Mouse (Mus musculus) heart, embryonic 12.5 days (tissue): ENCODE results near the gene Cutc. TPM values are rescaled to one million over a fixed set of nuclear protein-coding genes. Genes with fewer than 3 reads are reported as not detected.

ENCODE experiments used
- ATAC-seq: fragments of 200-750 bp; cut with Nextera tagmentation; 2 replicates; pipeline ENCODE4 v1.8.0; 2017; ENCODE audit warnings: moderate TSS enrichment, moderate library complexity; ENCODE audit not compliant: insufficient number of reproducible peaks, low FRiP score
- H3K27ac ChIP-seq: fragments of 300-500 bp; sonication (generic); 2 replicates; pipeline ENCODE4 v1.5.1; 2016; ENCODE audit warnings: mild to moderate bottlenecking, moderate library complexity; ENCODE audit not compliant: poor library complexity, severe bottlenecking
- H3K27me3 ChIP-seq: fragments of 300-500 bp; sonication (generic); replicated peaks from 2 replicates; pipeline ENCODE4 v1.6.1; 2016; ENCODE audit warnings: mild to moderate bottlenecking, moderate library complexity
- H3K36me3 ChIP-seq: fragments of 300-500 bp; sonication (generic); 2 replicates; pipeline ENCODE4 v1.6.1; 2016; ENCODE audit warnings: mild to moderate bottlenecking, moderate library complexity
- H3K4me1 ChIP-seq: fragments of 300-500 bp; sonication (generic); replicated peaks from 2 replicates; pipeline ENCODE4 v1.6.1; 2016; ENCODE audit warnings: mild to moderate bottlenecking
- H3K4me2 ChIP-seq: fragments of 300-500 bp; sonication (generic); 2 replicates; pipeline ENCODE4 v1.6.1; 2016; ENCODE audit warnings: mild to moderate bottlenecking, moderate library complexity
- H3K4me3 ChIP-seq: fragments of 300-500 bp; sonication (generic); 2 replicates; pipeline ENCODE4 v1.5.1; 2016; ENCODE audit warnings: mild to moderate bottlenecking
- H3K9ac ChIP-seq: fragments of 300-500 bp; sonication (generic); 2 replicates; pipeline ENCODE4 v1.6.1; 2016; ENCODE audit warnings: mild to moderate bottlenecking, moderate library complexity
- H3K9me3 ChIP-seq: fragments of 300-500 bp; sonication (generic); replicated peaks from 2 replicates; pipeline ENCODE4 v1.6.1; 2016; ENCODE audit warnings: mild to moderate bottlenecking, moderate library complexity
- WGBS: fragments of 180-500 bp; shearing (Covaris S2); methylation state at CpG from one replicate; pipeline ENCODE4 v1.1.7; 2016; 5-methylcytosine and 5-hydroxymethylcytosine counted together
- polyA plus RNA-seq: library from polyadenylated mRNA; unstranded; fragments of >200 nt; fragmentation: Nextera tagmentation; extraction: Ambion mirVana; gene quantifications from 2 replicates; pipeline ENCODE4 v1.2.1, GENCODE M21; 2016

The Cutc gene
- polyA plus RNA-seq, 1 experiment from 2014 or later, result 8.3 TPM

GRCm38 (mm10) chr19:43724194-43724593 is 28.6 kb upstream of the Cutc start:
- Histone ChIP-seq H3K9me3 (no peaks in the 10 kb centered on the region), H3K4me3 (no peak overlapping the region), H3K4me1 (0 out of 2 replicates have a peak, but pooled peaks cover 4% of the 10 kb centered on the region), H3K27ac (no peak overlapping the region), H3K9ac (no peak overlapping the region), H3K27me3 (peaks cover 59% of the 10 kb centered on the region), H3K4me2 (no peak overlapping the region), H3K36me3 (peaks cover 79% of the 10 kb centered on the region)
- 91% methylated on average over 20 of the region's 20 CpGs for WGBS
- no peak for ATAC-seq

DNA sequence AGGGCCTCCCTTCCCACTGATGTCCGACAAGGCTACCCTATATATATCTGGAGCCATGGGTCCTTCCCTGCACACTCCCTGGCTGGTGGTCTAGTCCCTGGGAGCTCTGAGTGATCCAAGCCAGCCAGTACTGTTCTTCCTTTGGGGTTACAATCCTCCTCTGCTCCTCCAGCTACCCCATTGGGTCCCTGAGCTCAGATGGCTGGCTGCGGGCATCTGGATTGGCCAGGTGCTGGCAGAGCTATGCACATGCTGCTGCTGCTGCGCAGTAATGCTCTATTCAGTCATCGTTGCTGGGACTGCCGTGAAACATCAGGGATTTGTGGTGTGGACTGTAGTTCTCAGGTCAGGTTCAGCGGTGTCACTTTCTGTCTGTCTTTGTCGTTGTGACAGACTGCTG is 28.0 kb upstream of the Cutc start:
- H3K27me3 ChIP-seq, result peaks cover 53% of the 10 kb centered on the region
- H3K9ac ChIP-seq, result no peak overlapping the region
- ATAC-seq, result no peak
- peaks cover 75% of the 10 kb centered on the region for H3K36me3 ChIP-seq
- no peak overlapping the region for H3K27ac ChIP-seq
- 79% methylated on average over 7 of the region's 7 CpGs for WGBS
- H3K4me2 ChIP-seq, result no peak overlapping the region
- H3K9me3 ChIP-seq, result no peaks in the 10 kb centered on the region
- no peak overlapping the region for H3K4me3 ChIP-seq
- H3K4me1 ChIP-seq, result 0 out of 2 replicates have a peak, but pooled peaks cover 9% of the 10 kb centered on the region

DNA sequence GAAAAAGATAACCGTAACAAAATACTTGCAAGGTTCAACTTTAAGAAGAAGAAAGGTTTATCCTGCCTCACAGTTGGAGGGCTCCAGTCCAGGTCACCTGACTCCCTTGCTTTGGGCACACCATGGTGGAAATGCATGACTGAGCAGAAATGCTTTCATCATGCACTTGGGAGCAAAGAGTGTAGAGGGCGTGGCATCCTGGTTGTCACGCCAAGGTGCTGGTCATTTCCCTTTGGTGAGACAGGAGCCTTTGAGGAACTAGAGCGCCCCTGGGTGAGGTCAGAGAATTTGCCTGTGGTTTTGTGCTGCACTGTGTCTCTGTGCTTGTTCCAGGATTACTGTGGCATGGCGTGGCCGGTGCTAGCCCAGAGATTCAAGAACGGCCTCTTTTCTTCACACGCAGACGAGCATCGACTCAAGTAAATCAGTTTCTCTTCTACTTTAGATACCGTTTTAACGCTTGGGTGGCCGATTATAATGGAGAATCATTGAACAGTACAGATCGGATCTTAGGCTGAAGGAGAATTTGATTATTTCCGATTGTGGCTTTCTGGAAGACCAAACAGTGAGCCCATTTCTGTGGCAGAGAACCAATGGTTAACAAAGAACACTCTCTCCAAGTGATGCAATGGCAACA is 26.2 kb upstream of the Cutc start:
- ATAC-seq, result no peak
- Histone ChIP-seq H3K27me3 (peaks cover 39% of the 10 kb centered on the region), H3K27ac (no peak overlapping the region), H3K9ac (no peak overlapping the region), H3K4me2 (no peak overlapping the region), H3K4me1 (0 out of 2 replicates have a peak, but pooled peaks cover 13% of the 10 kb centered on the region), H3K36me3 (peaks cover 61% of the 10 kb centered on the region), H3K4me3 (no peak overlapping the region), H3K9me3 (no peaks in the 10 kb centered on the region)
- 92% methylated on average over 15 of the region's 15 CpGs for WGBS

- Histone ChIP-seq H3K9ac (0 out of 2 replicates have a peak overlapping the region, but pooled peaks have one; percentile 22), H3K4me3 (peak overlapping the region; percentile 33), H3K36me3 (peaks cover 47% of the 10 kb centered on the region), H3K4me1 (0 out of 2 replicates have a peak, but pooled peaks cover 10% of the 10 kb centered on the region), H3K9me3 (no peaks in the 10 kb centered on the region), H3K27ac (no peak overlapping the region; the same call in 1 of the 2 replicates), H3K4me2 (peak overlapping the region; percentile 67), H3K27me3 (peaks cover 19% of the 10 kb centered on the region)
- WGBS, result 29% methylated on average over 22 of the region's 22 CpGs
- peak; percentile 36; the same call in 1 of the 2 replicates for ATAC-seq
Measured at GRCm38 (mm10) chr19:43729296-43730036, 23.3 kb upstream of the Cutc start.

DNA sequence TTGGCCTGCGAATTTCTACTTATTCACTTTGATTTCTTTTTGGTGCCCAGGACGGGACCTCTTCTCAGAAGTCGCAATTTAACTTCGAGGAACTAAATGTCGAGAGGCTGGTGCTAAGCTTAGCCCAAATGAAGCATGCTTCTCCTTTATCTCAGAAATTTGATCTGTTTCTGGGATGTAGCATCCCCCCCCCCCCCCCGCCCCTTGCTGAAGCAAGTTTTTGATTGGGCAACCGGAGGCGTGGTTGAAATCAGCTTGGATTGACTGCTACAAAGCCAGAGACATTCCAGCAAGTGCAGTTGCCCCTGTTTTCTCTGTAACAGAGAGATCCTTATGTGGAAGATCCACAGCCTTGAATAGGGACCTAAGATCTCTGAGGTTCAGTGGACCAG is 22.8 kb upstream of the Cutc start:
- ATAC-seq, result no peak
- 0 out of 2 replicates have a peak, but pooled peaks cover 10% of the 10 kb centered on the region for H3K4me1 ChIP-seq
- H3K9ac ChIP-seq, result 0 out of 2 replicates have a peak overlapping the region, but pooled peaks have one; percentile 22
- peak overlapping the region; percentile 33 for H3K4me3 ChIP-seq
- H3K9me3 ChIP-seq, result no peaks in the 10 kb centered on the region
- whole genome bisulfite sequencing, result 29% methylated on average over 8 of the region's 8 CpGs
- peaks cover 14% of the 10 kb centered on the region for H3K27me3 ChIP-seq
- peak overlapping the region; percentile 67 for H3K4me2 ChIP-seq
- peaks cover 47% of the 10 kb centered on the region for H3K36me3 ChIP-seq
- H3K27ac ChIP-seq, result no peak overlapping the region

DNA sequence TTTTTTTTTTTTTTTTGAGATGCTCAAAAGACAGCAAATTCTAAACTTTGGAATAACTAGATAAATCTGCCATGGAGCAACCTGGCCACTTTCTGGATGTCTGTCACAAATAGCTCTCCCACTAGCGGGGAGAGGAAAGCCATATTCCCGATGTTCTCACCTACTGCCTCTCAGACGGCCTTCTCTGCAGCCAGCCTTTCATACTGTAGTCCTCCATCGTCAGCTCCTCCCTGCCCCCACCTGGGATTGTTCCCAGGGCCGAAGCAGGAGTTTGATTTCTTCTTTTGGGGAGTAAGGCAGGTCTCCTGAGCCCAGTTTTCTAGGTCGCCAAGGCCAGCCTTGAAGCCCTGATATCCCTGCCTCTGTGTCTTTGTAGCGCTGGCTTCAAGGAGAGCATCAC is 21.6 kb upstream of the Cutc start:
- peaks cover 45% of the 10 kb centered on the region for H3K36me3 ChIP-seq
- ATAC-seq, result no peak

DNA sequence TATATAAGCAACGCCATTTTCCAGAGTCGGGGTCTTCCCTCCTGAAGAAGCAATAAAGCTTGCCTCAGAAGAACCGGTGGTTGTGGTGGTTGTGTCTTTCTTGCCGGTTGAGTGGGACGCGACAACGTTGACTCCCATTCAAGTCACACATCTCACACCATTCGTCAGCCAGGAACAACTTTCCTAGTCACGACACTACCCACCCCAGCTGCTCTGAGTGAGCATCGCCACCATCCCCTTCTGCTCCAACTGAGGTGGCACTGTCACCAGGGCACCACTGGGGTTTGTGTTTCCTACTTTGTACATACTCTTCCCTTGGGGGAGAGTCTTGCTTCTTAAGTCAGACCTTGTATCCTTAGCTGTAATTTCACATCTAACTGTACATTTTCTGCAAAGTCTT is 14.4 kb upstream of the Cutc start:
- H3K4me3 ChIP-seq, result no peak overlapping the region
- no peaks in the 10 kb centered on the region for H3K9me3 ChIP-seq
- ATAC-seq, result no peak
- no peak overlapping the region for H3K27ac ChIP-seq
- no peak overlapping the region for H3K4me2 ChIP-seq
- 93% methylated on average over 10 of the region's 10 CpGs for WGBS
- no peaks in the 10 kb centered on the region for H3K4me1 ChIP-seq
- H3K36me3 ChIP-seq, result peaks cover 80% of the 10 kb centered on the region
- H3K27me3 ChIP-seq, result no peaks in the 10 kb centered on the region
- H3K9ac ChIP-seq, result no peak overlapping the region

More for the DNA sequence above, 21.6 kb upstream of the Cutc start:
- no peak overlapping the region for H3K4me3 ChIP-seq
- 0 out of 2 replicates have a peak, but pooled peaks cover 10% of the 10 kb centered on the region for H3K4me1 ChIP-seq
- no peak overlapping the region for H3K4me2 ChIP-seq
- 57% methylated on average over 7 of the region's 7 CpGs for WGBS
- H3K9me3 ChIP-seq, result no peaks in the 10 kb centered on the region
- no peak overlapping the region for H3K27ac ChIP-seq
- no peak overlapping the region for H3K9ac ChIP-seq
- peaks cover 10% of the 10 kb centered on the region for H3K27me3 ChIP-seq

DNA sequence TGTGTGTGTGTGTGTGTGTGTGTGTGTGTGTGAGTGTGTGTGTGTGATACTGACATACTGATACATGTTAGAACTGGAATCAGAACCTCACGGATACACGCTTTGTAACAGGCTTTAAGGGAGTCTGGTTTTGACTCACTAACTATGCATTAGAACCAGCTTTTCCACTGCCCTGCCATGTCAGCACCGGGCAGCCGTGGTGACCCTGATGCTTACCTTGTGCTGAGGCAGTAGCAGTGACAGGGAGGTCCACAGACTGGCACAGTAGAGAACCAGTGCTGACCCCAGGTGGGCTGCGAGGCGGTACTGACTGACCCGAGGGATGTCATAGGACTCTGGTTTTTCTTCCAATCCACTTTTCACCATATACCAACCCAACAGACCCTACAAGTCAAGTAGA is 9.4 kb upstream of the Cutc start:
- Histone ChIP-seq H3K36me3 (peaks cover 80% of the 10 kb centered on the region), H3K9ac (no peak overlapping the region), H3K4me2 (no peak overlapping the region), H3K9me3 (no peaks in the 10 kb centered on the region), H3K27ac (no peak overlapping the region), H3K27me3 (no peaks in the 10 kb centered on the region), H3K4me1 (peaks cover 3% of the 10 kb centered on the region; the same call in 1 of the 2 replicates), H3K4me3 (no peak overlapping the region)
- WGBS, result 90% methylated on average over 7 of the region's 7 CpGs
- no peak for ATAC-seq

DNA sequence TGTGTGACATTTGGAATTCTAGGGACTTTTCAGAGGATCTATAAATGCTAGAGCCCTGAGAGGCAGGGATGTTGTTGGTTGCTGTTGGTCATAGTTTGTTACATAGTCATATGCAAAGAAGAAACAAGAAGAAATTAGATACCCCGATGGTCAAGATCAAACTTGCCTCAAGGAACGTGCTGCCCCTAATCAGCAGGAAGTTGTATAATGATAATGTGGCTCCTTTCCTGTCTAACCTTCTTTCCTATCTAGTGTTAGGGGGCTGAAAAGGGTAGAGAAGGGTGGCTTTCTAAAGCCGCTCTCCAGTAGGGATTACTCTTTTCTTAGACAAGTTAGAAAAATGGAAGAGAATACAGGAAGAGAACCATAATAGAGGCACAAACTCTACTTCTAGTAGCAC is 7.1 kb upstream of the Cutc start:
- no peak overlapping the region for H3K9ac ChIP-seq
- H3K9me3 ChIP-seq, result no peaks in the 10 kb centered on the region
- H3K36me3 ChIP-seq, result peaks cover 78% of the 10 kb centered on the region
- ATAC-seq, result no peak
- H3K27me3 ChIP-seq, result no peaks in the 10 kb centered on the region
- H3K4me3 ChIP-seq, result no peak overlapping the region
- 62% methylated on average over 3 of the region's 3 CpGs for WGBS
- no peak overlapping the region for H3K4me2 ChIP-seq
- H3K27ac ChIP-seq, result no peak overlapping the region
- H3K4me1 ChIP-seq, result peaks cover 3% of the 10 kb centered on the region; the same call in 1 of the 2 replicates

DNA sequence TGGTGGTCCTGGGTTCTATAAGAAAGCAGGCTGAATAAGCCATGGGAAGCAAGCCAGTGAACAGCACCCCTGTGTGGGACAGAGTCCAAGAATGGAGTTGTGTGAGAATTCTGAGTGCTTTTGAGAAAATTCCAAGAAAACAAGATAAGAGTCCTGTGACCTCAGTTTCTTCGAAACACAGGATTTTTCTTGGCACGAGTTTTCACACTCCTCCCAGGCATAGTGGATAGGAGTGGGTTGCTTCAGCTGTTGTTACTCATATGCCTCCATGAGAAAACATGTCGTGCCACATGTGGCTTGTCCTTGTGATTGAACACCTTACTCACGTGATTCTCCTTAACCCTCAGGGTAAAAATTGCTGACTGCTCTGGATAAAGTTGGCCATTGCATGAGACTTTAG is 4.9 kb upstream of the Cutc start:
- H3K4me2 ChIP-seq, result no peak overlapping the region
- no peak overlapping the region for H3K27ac ChIP-seq
- H3K4me1 ChIP-seq, result peaks cover 11% of the 10 kb centered on the region; the same call in 1 of the 2 replicates
- no peak overlapping the region for H3K9ac ChIP-seq
- WGBS, result 60% methylated on average over 4 of the region's 4 CpGs
- H3K36me3 ChIP-seq, result peaks cover 68% of the 10 kb centered on the region
- no peaks in the 10 kb centered on the region for H3K27me3 ChIP-seq
- H3K9me3 ChIP-seq, result no peaks in the 10 kb centered on the region
- no peak overlapping the region for H3K4me3 ChIP-seq
- peak; percentile 36; the same call in 1 of the 2 replicates for ATAC-seq

- no peak overlapping the region for H3K9ac ChIP-seq
- no peaks in the 10 kb centered on the region for H3K27me3 ChIP-seq
- H3K4me3 ChIP-seq, result no peak overlapping the region
- no peak overlapping the region for H3K27ac ChIP-seq
- H3K36me3 ChIP-seq, result peaks cover 54% of the 10 kb centered on the region
- ATAC-seq, result no peak
- H3K4me2 ChIP-seq, result no peak overlapping the region
- H3K9me3 ChIP-seq, result no peaks in the 10 kb centered on the region
- H3K4me1 ChIP-seq, result peaks cover 14% of the 10 kb centered on the region; the same call in 1 of the 2 replicates
- 96% methylated on average over 2 of the region's 2 CpGs for WGBS
Measured at GRCm38 (mm10) chr19:43750008-43750407, 2.8 kb upstream of the Cutc start.
